Mouse (Mus musculus) lung, embryonic 16.5 days (tissue): ENCODE data around the gene Ecd. TPM values are rescaled to one million over a fixed set of nuclear protein-coding genes. Genes with fewer than 3 reads are reported as not detected.

ENCODE experiments used
- ATAC-seq: fragments of 200-750 bp; cut with Nextera tagmentation; 2 replicates; pipeline ENCODE4 v1.8.0; 2017; ENCODE audit warnings: low read depth, mild to moderate bottlenecking, moderate library complexity
- H3K27ac ChIP-seq: fragments of 300-500 bp; sonication (generic); 2 replicates; pipeline ENCODE4 v1.5.1; 2014; ENCODE audit warnings: mild to moderate bottlenecking, control low read depth, low read length
- H3K27me3 ChIP-seq: fragments of 300-500 bp; sonication (generic); 2 replicates; pipeline ENCODE4 v1.6.1; 2014; ENCODE audit warnings: low read depth, low read length, mixed read lengths; ENCODE audit not compliant: control insufficient read depth, insufficient read depth
- H3K36me3 ChIP-seq: fragments of 300-500 bp; sonication (generic); 2 replicates; pipeline ENCODE4 v1.6.1; 2014; ENCODE audit warnings: low read length; ENCODE audit not compliant: control insufficient read depth, insufficient read depth
- H3K4me1 ChIP-seq: fragments of 300-500 bp; sonication (generic); replicated peaks from 2 replicates; pipeline ENCODE4 v1.6.1; 2014; ENCODE audit warnings: low read length, mixed read lengths; ENCODE audit not compliant: control insufficient read depth, insufficient read depth
- H3K4me2 ChIP-seq: fragments of 300-500 bp; sonication (generic); 2 replicates; pipeline ENCODE4 v1.6.1; 2014; ENCODE audit warnings: low read depth, low read length, control low read depth
- H3K4me3 ChIP-seq: fragments of 300-500 bp; sonication (generic); 2 replicates; pipeline ENCODE4 v1.5.1; 2014; ENCODE audit warnings: mild to moderate bottlenecking, low read length, control low read depth
- H3K9ac ChIP-seq: fragments of 300-500 bp; sonication (generic); 2 replicates; pipeline ENCODE4 v1.6.1; 2014; ENCODE audit warnings: low read length, control low read depth
- H3K9me3 ChIP-seq: fragments of 300-500 bp; sonication (generic); 2 replicates; pipeline ENCODE4 v1.6.1; 2016; ENCODE audit warnings: low read length; ENCODE audit not compliant: control insufficient read depth
- WGBS: fragments of 180-500 bp; shearing (Covaris S2); extraction: QIAGEN DNeasy Blood & Tissue Kit; methylation state at CpG from one replicate; pipeline ENCODE4 v1.1.7; 2014; 5-methylcytosine and 5-hydroxymethylcytosine counted together
- polyA plus RNA-seq: library from polyadenylated mRNA; unstranded; fragments of >200 nt; fragmentation: Nextera tagmentation; extraction: Ambion mirVana; gene quantifications from 2 replicates; pipeline ENCODE4 v1.2.1, GENCODE M21; 2015

Ecd gene
- polyA plus RNA-seq, 1 experiment from 2014 or later = 47.9 TPM

- H3K9ac ChIP-seq = peak overlapping the region; percentile 66
- H3K36me3 ChIP-seq = no peaks in the 10 kb centered on the region
- peaks cover 5% of the 10 kb centered on the region for H3K4me1 ChIP-seq
- WGBS = 33% methylated on average over 8 of the region's 8 CpGs
- ATAC-seq = peak; percentile 40; the same call in 1 of the 2 replicates
- H3K4me3 ChIP-seq = peak overlapping the region; percentile 64
- H3K27ac ChIP-seq = no peak overlapping the region
- peak overlapping the region; percentile 61 for H3K4me2 ChIP-seq
- no peaks in the 10 kb centered on the region for H3K27me3 ChIP-seq
- no peaks in the 10 kb centered on the region for H3K9me3 ChIP-seq
Observed at GRCm38 (mm10) chr14:20294947-20295346, 53.0 kb downstream of the Ecd start.

GRCm38 (mm10) chr14:20294117-20294892 is 53.6 kb downstream of the Ecd start, which contains the start of gene Nudt13:
Gene Nudt13, plus strand, starts transcription at chr14:20294697.
- ATAC-seq = peak; percentile 99
- peaks cover 5% of the 10 kb centered on the region for H3K4me1 ChIP-seq
- H3K9ac ChIP-seq = peak within 1 kb of the TSS; percentile 66
- no peaks in the 10 kb centered on the region for H3K36me3 ChIP-seq
- H3K4me3 ChIP-seq = peak within 1 kb of the TSS; percentile 64
- H3K4me2 ChIP-seq = peak within 1 kb of the TSS; percentile 61
- no peaks in the 10 kb centered on the region for H3K9me3 ChIP-seq
- no peaks in the 10 kb centered on the region for H3K27me3 ChIP-seq
- 22% methylated on average over 14 of the region's 14 CpGs for WGBS
- H3K27ac ChIP-seq = no peak within 1 kb of the TSS

- no peak for ATAC-seq
- Histone ChIP-seq H3K27ac (no peak overlapping the region), H3K4me1 (peaks cover 5% of the 10 kb centered on the region), H3K4me2 (no peak overlapping the region), H3K27me3 (no peaks in the 10 kb centered on the region), H3K36me3 (no peaks in the 10 kb centered on the region), H3K4me3 (no peak overlapping the region), H3K9ac (no peak overlapping the region), H3K9me3 (no peaks in the 10 kb centered on the region)
- WGBS = 58% methylated on average over 4 of the region's 4 CpGs
Observed at GRCm38 (mm10) chr14:20291391-20291790, 56.5 kb downstream of the Ecd start.

Other genes with a start within 250 kb of the Ecd start
- 12.4 and 13.1 TPM in 2 replicates for gene Saysd1, start 209.6 kb downstream of the Ecd start, polyA plus RNA-seq
- 13.7 and 14.2 TPM in 2 replicates for gene Kcnk5, start 166.3 kb downstream of the Ecd start, polyA plus RNA-seq
- gene Kcnk16, start 78.9 kb downstream of the Ecd start, polyA plus RNA-seq = 0.72 and 0.77 TPM in 2 replicates
- 18.0 and 22.8 TPM in 2 replicates for gene Nudt13, start 53.4 kb downstream of the Ecd start, polyA plus RNA-seq
- gene Fam149b, start within 50 bp of the Ecd start, polyA plus RNA-seq = 32.4 and 34.0 TPM in 2 replicates
- gene Dnajc9, start 40.8 kb upstream of the Ecd start, polyA plus RNA-seq = 161 and 164 TPM in 2 replicates
- gene Mrps16, start 45.5 kb upstream of the Ecd start, polyA plus RNA-seq = 88.8 and 89.0 TPM in 2 replicates
- gene Cfap70, start 104.1 kb upstream of the Ecd start, polyA plus RNA-seq = 2.2 and 5.6 TPM in 2 replicates
- 45.4 TPM in 2 replicates for gene Anxa7, start 132.0 kb upstream of the Ecd start, polyA plus RNA-seq
- 0.45 and 1.0 TPM in 2 replicates for gene Mss51, start 148.8 kb upstream of the Ecd start, polyA plus RNA-seq
- 34.2 and 39.0 TPM in 2 replicates for gene Ppp3cb, start 198.5 kb upstream of the Ecd start, polyA plus RNA-seq